Mouse (Mus musculus) midbrain, embryonic 11.5 days (tissue): ENCODE measurements around the gene Disc1. TPM values are rescaled to one million over a fixed set of nuclear protein-coding genes. Genes with fewer than 3 reads are reported as not detected.
A peak's percentile ranks its signal among the peaks of the same experiment; 100 is the strongest.

Source experiments
- ATAC-seq: fragments of 200-750 bp; cut with Nextera tagmentation; 2 replicates; pipeline ENCODE4 v1.8.0; 2017; ENCODE audit warnings: moderate TSS enrichment, moderate library complexity; ENCODE audit not compliant: low FRiP score
- DNase-seq: peaks from one replicate; pipeline ENCODE4 v3.0.0; 2015; ENCODE audit warnings: low spot score; ENCODE audit errors: missing footprints
- H3K27ac ChIP-seq: fragments of 300-500 bp; sonication (generic); 2 replicates; pipeline ENCODE4 v1.5.1; 2014; ENCODE audit warnings: low read depth, low read length
- H3K27me3 ChIP-seq: fragments of 300-500 bp; sonication (generic); 2 replicates; pipeline ENCODE4 v1.6.1; 2014; ENCODE audit warnings: mild to moderate bottlenecking, low read length, moderate library complexity, mixed read lengths; ENCODE audit not compliant: control insufficient read depth, insufficient read depth
- H3K36me3 ChIP-seq: fragments of 300-500 bp; sonication (generic); 2 replicates; pipeline ENCODE4 v1.6.1; 2014; ENCODE audit warnings: mild to moderate bottlenecking, low read length, moderate library complexity, mixed read lengths; ENCODE audit not compliant: control insufficient read depth, insufficient read depth
- H3K4me1 ChIP-seq: fragments of 300-500 bp; sonication (generic); 2 replicates; pipeline ENCODE4 v1.6.1; 2014; ENCODE audit warnings: low read length; ENCODE audit not compliant: control insufficient read depth, insufficient read depth
- H3K4me2 ChIP-seq: fragments of 300-500 bp; sonication (generic); 2 replicates; pipeline ENCODE4 v1.6.1; 2014; ENCODE audit warnings: mild to moderate bottlenecking, moderate library complexity
- H3K4me3 ChIP-seq: fragments of 300-500 bp; sonication (generic); 2 replicates; pipeline ENCODE4 v1.5.1; 2014; ENCODE audit warnings: low read depth, low read length
- H3K9ac ChIP-seq: fragments of 300-500 bp; sonication (generic); 2 replicates; pipeline ENCODE4 v1.6.1; 2014; ENCODE audit warnings: low read length
- H3K9me3 ChIP-seq: fragments of 300-500 bp; sonication (generic); 2 replicates; pipeline ENCODE4 v1.6.1; 2016; ENCODE audit warnings: low read length; ENCODE audit not compliant: control insufficient read depth
- WGBS: fragments of 180-500 bp; shearing (Covaris S2); extraction: QIAGEN DNeasy Blood & Tissue Kit; methylation state at CpG from one replicate; pipeline ENCODE4 v1.1.7; 2014; 5-methylcytosine and 5-hydroxymethylcytosine counted together
- polyA plus RNA-seq: library from polyadenylated mRNA; unstranded; fragments of >200 nt; fragmentation: Nextera tagmentation; extraction: Ambion mirVana; gene quantifications from 2 replicates; pipeline ENCODE4 v1.2.1, GENCODE M21; 2014

Gene Disc1
- polyA plus RNA-seq, 1 experiment from 2014 or later, result 0.82 TPM

GRCm38 (mm10) chr8:125038731-125039130, 15.3 kb upstream of the Disc1 start:
- Histone ChIP-seq H3K4me2 (no peak overlapping the region), H3K9ac (no peak overlapping the region), H3K9me3 (no peaks in the 10 kb centered on the region), H3K27me3 (no peaks in the 10 kb centered on the region), H3K4me3 (no peak overlapping the region), H3K4me1 (no peaks in the 10 kb centered on the region), H3K27ac (no peak overlapping the region), H3K36me3 (peaks cover 3% of the 10 kb centered on the region; the same call in 1 of the 2 replicates)
- WGBS, result 93% methylated on average over 15 of the region's 15 CpGs
- DNase-seq, result no peak
- no peak for ATAC-seq

GRCm38 (mm10) chr8:125040587-125041375, 13.2 kb upstream of the Disc1 start:
- Histone ChIP-seq H3K36me3 (peaks cover 3% of the 10 kb centered on the region; the same call in 1 of the 2 replicates), H3K9me3 (no peaks in the 10 kb centered on the region), H3K27me3 (no peaks in the 10 kb centered on the region), H3K27ac (no peak overlapping the region), H3K4me2 (no peak overlapping the region), H3K4me3 (no peak overlapping the region), H3K9ac (no peak overlapping the region), H3K4me1 (no peaks in the 10 kb centered on the region)
- ATAC-seq (no peak), DNase-seq (no peak)
- WGBS, result 76% methylated on average over 15 of the region's 15 CpGs

GRCm38 (mm10) chr8:125041496-125041895, 12.5 kb upstream of the Disc1 start:
- no peak for DNase-seq
- H3K27ac ChIP-seq, result no peak overlapping the region
- H3K9ac ChIP-seq, result no peak overlapping the region
- H3K9me3 ChIP-seq, result no peaks in the 10 kb centered on the region
- WGBS, result 77% methylated on average over 2 of the region's 2 CpGs
- H3K27me3 ChIP-seq, result no peaks in the 10 kb centered on the region
- no peaks in the 10 kb centered on the region for H3K4me1 ChIP-seq
- H3K36me3 ChIP-seq, result peaks cover 3% of the 10 kb centered on the region; the same call in 1 of the 2 replicates
- no peak overlapping the region for H3K4me3 ChIP-seq
- no peak for ATAC-seq
- H3K4me2 ChIP-seq, result no peak overlapping the region

- Histone ChIP-seq H3K4me1 (no peaks in the 10 kb centered on the region), H3K4me3 (no peak overlapping the region), H3K4me2 (no peak overlapping the region), H3K27ac (no peak overlapping the region), H3K9me3 (no peaks in the 10 kb centered on the region), H3K36me3 (peaks cover 3% of the 10 kb centered on the region; the same call in 1 of the 2 replicates), H3K27me3 (no peaks in the 10 kb centered on the region), H3K9ac (no peak overlapping the region)
- ATAC-seq, result no peak
- 76% methylated on average over 7 of the region's 7 CpGs for WGBS
- DNase-seq, result no peak
These were observed 10.6 kb upstream of the Disc1 start for GRCm38 (mm10) chr8:125043394-125043793.

GRCm38 (mm10) chr8:125043935-125044334, 10.1 kb upstream of the Disc1 start:
- Histone ChIP-seq H3K27ac (no peak overlapping the region), H3K4me1 (no peaks in the 10 kb centered on the region), H3K9ac (no peak overlapping the region), H3K4me2 (no peak overlapping the region), H3K27me3 (no peaks in the 10 kb centered on the region), H3K4me3 (no peak overlapping the region), H3K9me3 (no peaks in the 10 kb centered on the region), H3K36me3 (peaks cover 3% of the 10 kb centered on the region; the same call in 1 of the 2 replicates)
- ATAC-seq, result no peak
- whole genome bisulfite sequencing, result 59% methylated on average over 9 of the region's 9 CpGs
- no peak for DNase-seq

GRCm38 (mm10) chr8:125045760-125046159, 8.2 kb upstream of the Disc1 start:
- no peaks in the 10 kb centered on the region for H3K4me1 ChIP-seq
- DNase-seq, result no peak
- WGBS, result 88% methylated on average over 1 of the region's 1 CpGs
- H3K36me3 ChIP-seq, result no peaks in the 10 kb centered on the region
- H3K9ac ChIP-seq, result no peak overlapping the region
- H3K4me2 ChIP-seq, result no peak overlapping the region
- no peaks in the 10 kb centered on the region for H3K9me3 ChIP-seq
- no peak overlapping the region for H3K27ac ChIP-seq
- H3K27me3 ChIP-seq, result no peaks in the 10 kb centered on the region
- ATAC-seq, result no peak
- H3K4me3 ChIP-seq, result no peak overlapping the region

- Histone ChIP-seq H3K4me2 (no peak overlapping the region), H3K27ac (no peak overlapping the region), H3K9ac (no peak overlapping the region), H3K9me3 (peaks cover 3% of the 10 kb centered on the region; the same call in 1 of the 2 replicates), H3K4me1 (peaks cover 2% of the 10 kb centered on the region; the same call in 1 of the 2 replicates), H3K4me3 (no peak overlapping the region), H3K36me3 (no peaks in the 10 kb centered on the region), H3K27me3 (peaks cover 16% of the 10 kb centered on the region)
- WGBS, result 69% methylated on average over 5 of the region's 5 CpGs
- ATAC-seq (no peak), DNase-seq (no peak)
These were observed 4.8 kb upstream of the Disc1 start for GRCm38 (mm10) chr8:125049051-125049750.

- Histone ChIP-seq H3K27ac (no peak overlapping the region), H3K36me3 (no peaks in the 10 kb centered on the region), H3K27me3 (peaks cover 22% of the 10 kb centered on the region), H3K4me3 (no peak overlapping the region), H3K9ac (no peak overlapping the region), H3K9me3 (peaks cover 3% of the 10 kb centered on the region; the same call in 1 of the 2 replicates), H3K4me2 (no peak overlapping the region), H3K4me1 (peaks cover 5% of the 10 kb centered on the region)
- 86% methylated on average over 6 of the region's 6 CpGs for WGBS
- no peak for DNase-seq
- no peak for ATAC-seq
These were observed 4.2 kb upstream of the Disc1 start for GRCm38 (mm10) chr8:125049826-125050225.

- Histone ChIP-seq H3K4me3 (no peak overlapping the region), H3K36me3 (no peaks in the 10 kb centered on the region), H3K4me2 (no peak overlapping the region), H3K4me1 (peaks cover 5% of the 10 kb centered on the region), H3K27ac (no peak overlapping the region), H3K9ac (no peak overlapping the region), H3K9me3 (peaks cover 3% of the 10 kb centered on the region; the same call in 1 of the 2 replicates), H3K27me3 (peaks cover 33% of the 10 kb centered on the region)
- DNase-seq, result peak; percentile 98
- 42% methylated on average over 2 of the region's 2 CpGs for WGBS
- ATAC-seq, result no peak; the same call in 1 of the 2 replicates
These were observed 2.0 kb upstream of the Disc1 start for GRCm38 (mm10) chr8:125052026-125052425.
